Mouse (Mus musculus): ENCODE measurements around the gene Itgb6. TPM values are rescaled to one million over a fixed set of nuclear protein-coding genes. Genes with fewer than 3 reads are reported as not detected.

Itgb6 gene
- 1 to 10 TPM in 1 of 2 experiments, under 1 TPM in 1; 0.81 to 6.0 TPM for total RNA-seq (2021)
- long read RNA-seq, experiment 1, result 0 reads
- long read RNA-seq, experiment 2, full-length matches to known transcripts, result 3 of 5 reads
- long read RNA-seq, experiment 2, partial matches to known transcripts, result 0 of 5 reads
- long read RNA-seq, experiment 2, other reads (novel, unspliced or antisense), result 2 of 5 reads

DNA sequence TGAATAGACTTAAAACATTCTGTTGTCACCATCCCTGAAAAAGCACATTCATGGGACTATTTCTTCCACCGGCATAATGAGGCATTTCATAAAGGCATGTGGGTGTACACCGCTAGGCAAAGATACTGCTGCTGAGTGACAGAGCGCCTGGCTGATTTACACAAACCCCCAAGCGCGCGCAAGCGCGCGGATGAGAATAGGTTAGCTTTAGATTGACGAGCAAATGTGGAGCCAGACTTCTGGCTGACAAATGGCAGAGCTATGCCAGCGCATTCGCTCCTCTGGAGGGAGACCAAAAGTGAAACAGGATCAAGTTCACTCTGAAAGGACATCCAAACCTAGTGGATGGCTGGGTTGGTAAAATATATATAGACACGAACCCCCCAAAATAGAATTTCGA is at the start of gene Itgb6:
Itgb6 (minus strand) TSS at position 130 of the 400 bp plus-strand sequence.
- peak; percentile 30 for DNase-seq

DNA sequence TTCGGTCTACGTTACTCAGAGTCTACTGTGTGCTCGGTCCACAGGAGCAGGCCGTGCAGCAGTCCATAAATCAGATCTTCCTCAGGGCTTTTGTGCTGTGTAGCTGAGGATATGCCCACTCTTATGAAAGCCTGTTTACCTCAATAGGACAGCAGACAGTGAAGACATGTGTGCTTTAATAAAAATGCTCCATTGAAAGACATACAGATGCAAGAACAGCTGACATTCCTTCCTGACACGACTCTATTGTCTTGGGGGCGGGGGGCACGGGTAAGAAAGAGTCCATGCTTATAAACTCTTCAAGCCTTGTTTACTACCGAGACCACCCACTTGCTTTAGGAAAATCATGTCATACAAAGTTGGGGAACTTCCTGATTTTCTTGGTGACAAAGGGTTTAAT is 44.0 kb upstream of the Itgb6 start:
- DNase-seq, result no peak

DNA sequence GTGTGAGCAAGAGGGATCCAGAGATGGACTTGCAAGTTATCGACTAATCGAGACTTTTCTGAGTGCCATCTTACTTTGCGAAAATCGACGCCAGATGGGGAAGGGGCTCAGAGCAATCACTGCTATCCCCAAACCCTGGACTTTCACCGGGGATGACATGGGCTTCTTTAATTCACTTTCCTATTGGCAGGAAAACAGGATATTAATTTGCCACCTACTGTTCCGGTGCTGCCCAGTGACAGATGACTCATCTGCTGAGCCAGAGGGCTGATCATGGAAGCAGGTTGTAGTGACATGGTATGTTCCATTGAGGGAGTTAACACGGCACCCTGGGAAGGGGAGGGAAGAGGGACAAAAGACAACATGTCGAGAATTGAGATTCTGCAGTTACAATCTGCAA is 33.8 kb upstream of the Itgb6 start:
- no peak for DNase-seq

GRCm38 (mm10) chr2:60755101-60755500 is 32.7 kb upstream of the Itgb6 start:
- DNase-seq, result no peak

GRCm38 (mm10) chr2:60751274-60751673 is 28.8 kb upstream of the Itgb6 start:
- DNase-seq, result no peak

DNA sequence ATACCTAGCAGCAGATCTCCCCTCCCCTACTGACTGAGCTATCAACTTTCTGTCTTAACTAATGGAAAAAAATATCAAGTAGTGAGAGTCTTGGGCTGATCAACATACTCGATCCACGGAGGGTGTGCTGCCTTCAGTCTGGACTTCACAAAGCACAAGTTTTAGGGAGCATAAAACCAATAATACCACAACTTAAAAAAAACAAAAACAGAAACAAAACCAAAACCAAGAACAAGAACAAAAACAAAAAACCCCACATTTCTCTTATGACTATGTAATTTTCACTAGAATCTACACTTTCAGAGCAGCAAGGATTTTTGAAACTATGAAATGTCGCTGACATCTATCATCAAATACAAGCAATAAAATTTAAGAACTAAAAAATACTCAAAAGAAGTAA is 28.1 kb upstream of the Itgb6 start:
- no peak for DNase-seq

GRCm38 (mm10) chr2:60748585-60748984 is 26.1 kb upstream of the Itgb6 start:
- DNase-seq, result no peak

- no peak for DNase-seq
These were observed 25.1 kb upstream of the Itgb6 start for GRCm38 (mm10) chr2:60747590-60747989.

GRCm38 (mm10) chr2:60744674-60745073 is 22.2 kb upstream of the Itgb6 start:
- no peak for DNase-seq

GRCm38 (mm10) chr2:60739389-60740137 is 17.1 kb upstream of the Itgb6 start:
- DNase-seq, result no peak

- DNase-seq, result no peak
These were observed 8.5 kb upstream of the Itgb6 start for GRCm38 (mm10) chr2:60730929-60731328.

DNA sequence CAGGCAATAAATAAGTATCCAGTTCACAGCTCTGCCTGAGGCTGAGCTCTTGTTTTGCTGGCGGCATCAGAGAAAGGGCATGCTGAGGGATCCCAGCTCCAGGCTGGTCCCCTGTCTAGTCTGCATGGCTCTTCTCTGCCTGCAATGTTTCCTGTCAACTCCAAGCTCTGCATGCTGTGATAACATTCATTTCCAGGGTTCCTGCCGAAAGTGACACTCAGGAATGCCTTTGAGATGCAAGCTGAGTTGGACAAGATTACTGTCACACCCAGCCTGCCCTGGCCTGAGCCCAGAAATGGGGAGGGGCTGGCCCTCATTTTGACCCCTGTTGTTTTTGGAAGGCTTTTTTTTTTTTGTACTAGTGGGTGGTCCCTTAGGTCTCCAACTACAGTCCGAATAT is 7.6 kb upstream of the Itgb6 start:
- peak; percentile 27 for DNase-seq

DNA sequence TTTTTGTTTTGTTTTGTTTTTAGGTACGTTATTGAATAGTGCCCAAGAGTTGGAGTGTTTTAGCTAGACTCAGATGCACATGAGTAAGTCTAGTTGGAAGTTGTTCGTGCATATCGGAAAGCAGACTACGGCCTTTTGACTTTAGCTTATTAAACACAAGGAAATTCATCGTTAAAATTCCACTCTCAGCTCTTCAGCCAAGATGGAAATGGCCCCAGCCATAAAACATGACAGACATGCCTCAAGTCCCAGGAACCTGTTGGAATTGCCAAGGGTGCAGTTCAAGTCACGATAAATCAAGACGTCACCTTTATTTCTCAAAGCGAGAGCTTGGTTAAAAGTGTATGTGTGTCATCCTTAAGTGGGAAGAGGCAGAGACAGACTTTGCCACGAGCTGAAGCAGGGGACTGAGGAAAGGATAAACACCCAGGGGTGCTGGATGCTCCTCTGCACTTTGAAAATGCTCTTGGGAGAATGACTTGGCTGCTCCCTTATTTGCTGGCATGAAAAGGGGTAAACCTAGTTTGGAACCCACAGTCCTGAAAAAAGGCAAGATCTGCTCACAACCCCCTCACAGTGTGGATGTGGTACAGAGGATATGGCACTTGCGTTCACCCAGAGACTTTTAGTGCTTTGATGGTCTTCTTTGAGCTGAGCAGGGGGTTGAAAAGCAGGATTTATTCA is 6.6 kb upstream of the Itgb6 start:
- DNase-seq, result no peak

DNA sequence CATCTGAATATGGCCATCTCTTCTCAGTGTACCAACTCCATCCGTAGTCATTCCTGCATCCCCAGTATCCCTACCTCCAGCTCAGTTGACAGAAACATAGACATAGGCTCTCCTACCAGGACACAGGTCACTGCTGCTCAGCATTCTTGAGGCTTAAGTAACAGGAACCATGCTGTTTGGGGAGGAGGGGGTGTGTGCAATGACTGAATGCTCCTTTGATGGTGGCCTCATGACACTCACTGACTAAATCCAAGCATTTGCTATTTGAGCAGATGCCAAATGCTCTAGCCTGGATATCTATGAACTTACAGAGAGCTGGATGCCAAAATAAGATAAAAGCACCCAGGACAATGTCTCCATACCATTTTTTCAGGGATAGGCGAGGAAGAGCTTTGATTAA is 2.2 kb upstream of the Itgb6 start:
- no peak for DNase-seq

DNA sequence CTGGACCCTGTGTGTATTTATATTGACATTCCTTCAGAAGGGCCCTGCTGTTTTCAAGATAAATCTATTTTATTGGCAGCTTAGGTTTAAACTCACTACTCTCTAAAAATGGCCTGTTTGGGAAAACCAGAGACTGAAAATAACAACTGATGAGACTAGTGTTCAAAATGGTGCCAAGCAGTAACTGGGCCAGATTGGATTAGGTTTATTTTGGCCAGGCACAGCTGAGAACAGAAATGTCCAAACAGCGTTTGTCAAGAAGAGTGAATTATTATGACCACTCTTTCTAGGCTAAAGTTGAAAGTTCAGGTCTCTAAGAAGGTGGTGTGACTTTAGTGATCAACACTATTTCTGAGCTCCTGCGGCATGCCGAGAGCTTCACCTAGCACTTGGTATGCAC is 524 bp upstream of the Itgb6 start:
- no peak for DNase-seq

DNA sequence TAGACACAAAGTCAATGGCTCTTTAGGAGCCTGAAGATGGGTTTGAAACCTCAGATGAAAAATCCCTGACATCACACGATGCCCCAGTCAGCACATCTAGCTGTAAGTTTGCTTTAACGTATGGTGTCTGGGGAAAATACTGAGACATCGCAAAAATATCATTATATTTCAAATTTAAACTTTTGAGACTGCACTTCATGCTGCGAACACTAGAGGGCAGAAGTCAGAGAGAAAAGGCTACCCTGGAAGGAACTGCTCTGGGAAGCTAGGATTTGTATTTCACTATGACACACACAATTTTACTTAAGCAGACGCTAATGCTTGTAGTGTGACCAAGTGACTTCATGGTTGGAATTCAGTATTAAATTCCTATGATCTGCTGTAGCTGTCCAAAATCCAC is 1.5 kb downstream of the Itgb6 start:
- peak; percentile 62 for DNase-seq

GRCm38 (mm10) chr2:60720205-60720604 is 2.2 kb downstream of the Itgb6 start:
- DNase-seq, result peak; percentile 61

- DNase-seq, result no peak
These were observed 5.1 kb downstream of the Itgb6 start for GRCm38 (mm10) chr2:60717348-60717747.

GRCm38 (mm10) chr2:60716549-60716948 is 5.9 kb downstream of the Itgb6 start:
- DNase-seq, result no peak

- DNase-seq, result no peak
These were observed 6.7 kb downstream of the Itgb6 start for GRCm38 (mm10) chr2:60715771-60716170.

- DNase-seq, result no peak
These were observed 7.4 kb downstream of the Itgb6 start for GRCm38 (mm10) chr2:60714971-60715502.

GRCm38 (mm10) chr2:60714475-60714874 is 8.0 kb downstream of the Itgb6 start:
- DNase-seq, result no peak

DNA sequence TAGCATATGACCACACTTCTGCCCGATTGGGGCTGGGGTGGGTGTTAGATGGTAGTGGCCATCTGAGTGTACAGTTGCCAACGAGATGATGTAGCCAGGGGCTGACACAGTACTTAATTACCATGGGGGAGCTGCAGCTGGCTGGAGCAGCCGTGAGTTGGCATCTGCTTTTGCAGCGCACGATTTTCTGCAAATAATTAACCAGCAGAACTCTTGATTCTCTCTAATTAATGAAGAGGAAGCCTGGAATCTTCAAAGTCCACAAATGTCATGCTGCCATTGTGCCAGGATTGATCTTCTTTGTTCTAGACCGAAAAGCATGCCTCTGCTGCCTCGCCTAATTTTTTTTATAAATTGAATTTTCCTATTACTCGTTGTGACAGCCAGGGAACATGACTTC is 8.6 kb downstream of the Itgb6 start:
- no peak for DNase-seq

All from adrenal gland, postnatal 10 days (tissue).